In the genomic region with DNA sequence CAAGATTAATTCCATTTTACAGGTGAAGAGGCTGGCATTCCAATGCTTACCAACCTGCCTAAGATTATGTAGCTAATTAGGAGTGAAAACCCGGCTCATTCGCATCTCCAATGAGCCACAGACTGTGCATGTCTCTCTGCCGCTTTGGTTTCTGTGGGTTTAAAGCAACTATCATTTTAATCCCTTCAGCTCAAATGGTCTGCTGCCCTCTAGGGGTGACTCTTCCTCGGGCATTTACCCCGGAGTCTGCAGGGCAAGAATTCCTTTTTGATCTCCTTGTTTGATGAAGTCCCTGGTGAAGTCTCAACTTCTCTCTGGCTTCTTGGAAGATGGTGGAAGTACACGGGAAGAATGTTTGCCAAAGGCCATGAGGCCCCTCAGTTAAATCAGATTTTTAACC, we compare ENCODE assay signal across 8 mouse cellular contexts.
A peak's percentile ranks its signal among the peaks of the same experiment; 100 is the strongest.
DNase-seq lines count a peak whose midpoint lies in the region; ATAC-seq and TF ChIP-seq lines count a peak whose summit lies in the region.

No protein-coding gene starts in this region.

- no peak overlapping the region for H3K9ac ChIP-seq in midbrain, embryonic 14.5 days (replicated peaks; ENCODE audit: low read length)
- H3K9ac ChIP-seq in midbrain, embryonic 13.5 days (replicated peaks): no peak overlapping the region
- H3K9ac ChIP-seq in liver, embryonic 14.5 days (replicated peaks): no peak overlapping the region

- peak; percentile 62 for TF ChIP-seq CTCF in liver, embryonic 14.5 days (IDR thresholded peaks at IDR 0.05; ENCODE audit: low read depth)

- H3K9me3 ChIP-seq in midbrain, embryonic 14.5 days (ENCODE audit: control insufficient read depth, low read length): no peaks in the 10 kb centered on the region
- no peaks in the 10 kb centered on the region for H3K9me3 ChIP-seq in midbrain, embryonic 13.5 days
- H3K9me3 ChIP-seq in liver, embryonic 14.5 days (ENCODE audit: control insufficient read depth, low read length): no peaks in the 10 kb centered on the region

- no peak overlapping the region for H3K27ac ChIP-seq in midbrain, embryonic 14.5 days (replicated peaks; ENCODE audit: low read depth, low read length)
- no peak overlapping the region for H3K27ac ChIP-seq in midbrain, embryonic 13.5 days
- H3K27ac ChIP-seq in liver, embryonic 14.5 days: no peak overlapping the region

- 30% methylated on average over 6 of the region's 6 CpGs for WGBS in midbrain, embryonic 14.5 days
- 28% methylated on average over 6 of the region's 6 CpGs for WGBS in midbrain, embryonic 13.5 days
- whole genome bisulfite sequencing in liver, embryonic 14.5 days (ENCODE audit: insufficient replicate concordance): 13% methylated on average over 6 of the region's 6 CpGs

- peak; percentile 74 for DNase-seq in midbrain, embryonic 14.5 days
- DNase-seq in adrenal gland, adult 2 months: peak; percentile 70
- peak; percentile 15 for DNase-seq in fibroblast of lung, adult 2 months (ENCODE audit: low read depth)
- peak; percentile 64 to 89 for DNase-seq in kidney, postnatal 25 days
- no peak for DNase-seq in liver, embryonic 14.5 days (ENCODE audit: low read depth in 3 of 3, low spot score in 3 of 3)
- peak; percentile 34 to 68 for DNase-seq in right cerebral cortex, postnatal 10 days (ENCODE audit: low spot score in 2 of 2)

- no peaks in the 10 kb centered on the region for H3K4me1 ChIP-seq in midbrain, embryonic 14.5 days (ENCODE audit: control insufficient read depth, insufficient read depth, low read length)
- H3K4me1 ChIP-seq in midbrain, embryonic 13.5 days (replicated peaks): no peaks in the 10 kb centered on the region
- H3K4me1 ChIP-seq in liver, embryonic 14.5 days (replicated peaks; ENCODE audit: control insufficient read depth in 2 of 2, insufficient read depth in 2 of 2, low read length in 1 of 2): peaks cover 0 to 7% of the 10 kb centered on the region in 2 experiments; a peak in 2 of 4 replicates

- H3K4me3 ChIP-seq in midbrain, embryonic 14.5 days (replicated peaks; ENCODE audit: low read depth, low read length): no peak overlapping the region
- no peak overlapping the region for H3K4me3 ChIP-seq in midbrain, embryonic 13.5 days (replicated peaks)
- H3K4me3 ChIP-seq in liver, embryonic 14.5 days (ENCODE audit: insufficient read depth in 1 of 2, low read depth in 2 of 2, low read length in 2 of 2): no peak overlapping the region

- no peaks in the 10 kb centered on the region for H3K36me3 ChIP-seq in midbrain, embryonic 14.5 days (ENCODE audit: control insufficient read depth, insufficient read depth, low read length)
- no peaks in the 10 kb centered on the region for H3K36me3 ChIP-seq in midbrain, embryonic 13.5 days
- H3K36me3 ChIP-seq in liver, embryonic 14.5 days (replicated peaks; ENCODE audit: control insufficient read depth, insufficient read depth, low read depth): no peaks in the 10 kb centered on the region

- H3K4me2 ChIP-seq in midbrain, embryonic 14.5 days (ENCODE audit: low read length): no peak overlapping the region
- H3K4me2 ChIP-seq in midbrain, embryonic 13.5 days (replicated peaks): no peak overlapping the region
- no peak overlapping the region for H3K4me2 ChIP-seq in liver, embryonic 14.5 days (ENCODE audit: low read depth)

- ATAC-seq in midbrain, embryonic 14.5 days (ENCODE audit: low FRiP score, low TSS enrichment): no peak
- no peak for ATAC-seq in midbrain, embryonic 13.5 days
- no peak for ATAC-seq in liver, embryonic 14.5 days (ENCODE audit: insufficient read depth)
- ATAC-seq in erythroid progenitor cell, adult 5-6 weeks (replicated peaks; ENCODE audit: low FRiP score, poor library complexity, severe bottlenecking): no peak

- TF ChIP-seq EP300 in liver, embryonic 14.5 days (IDR thresholded peaks at IDR 0.05; ENCODE audit: low read depth): no peak

- H3K27me3 ChIP-seq in midbrain, embryonic 14.5 days (ENCODE audit: control insufficient read depth, insufficient read depth, low read length): no peaks in the 10 kb centered on the region
- no peaks in the 10 kb centered on the region for H3K27me3 ChIP-seq in midbrain, embryonic 13.5 days
- no peaks in the 10 kb centered on the region for H3K27me3 ChIP-seq in liver, embryonic 14.5 days (ENCODE audit: control insufficient read depth, insufficient read depth, low read length)

Comparison
In these comparisons a context has a peak if more than half of its experiments do, and no peak if none do; other contexts are left out.
1. DNase-seq: peak in midbrain, embryonic 14.5 days (single experiment), adrenal gland, adult 2 months (single experiment), fibroblast of lung, adult 2 months (single experiment), kidney, postnatal 25 days (2 of 2) and right cerebral cortex, postnatal 10 days (2 of 2); none in liver, embryonic 14.5 days (0 of 3).